Mouse (Mus musculus): ENCODE data around the gene Lrrc9. TPM values are rescaled to one million over a fixed set of nuclear protein-coding genes. Genes with fewer than 3 reads are reported as not detected.

The Lrrc9 gene
- polyA plus RNA-seq, 1 experiment from 2014 or later: 0.64 TPM

- no peak for ATAC-seq (replicated peaks; ENCODE audit: insufficient number of reproducible peaks, insufficient read depth, low FRiP score, low read depth)
- no peaks in the 10 kb centered on the region for H3K9me3 ChIP-seq (replicated peaks)
- WGBS: 1% methylated on average over 2 of the region's 2 CpGs
- H3K36me3 ChIP-seq: no peaks in the 10 kb centered on the region
- H3K4me1 ChIP-seq (replicated peaks): no peaks in the 10 kb centered on the region
- no peak overlapping the region for H3K27ac ChIP-seq
- no peak overlapping the region for H3K4me3 ChIP-seq
- H3K27me3 ChIP-seq: no peaks in the 10 kb centered on the region
- H3K4me2 ChIP-seq: no peak overlapping the region
- H3K9ac ChIP-seq: no peak overlapping the region
These were observed 79.0 kb downstream of the Lrrc9 start for GRCm38 (mm10) chr12:72520645-72521044.

- Histone ChIP-seq H3K4me1 (replicated peaks) (no peaks in the 10 kb centered on the region), H3K27me3 (no peaks in the 10 kb centered on the region), H3K9me3 (replicated peaks) (no peaks in the 10 kb centered on the region), H3K27ac (no peak overlapping the region), H3K36me3 (no peaks in the 10 kb centered on the region), H3K4me3 (no peak overlapping the region), H3K4me2 (no peak overlapping the region), H3K9ac (no peak overlapping the region)
- no peak for ATAC-seq (replicated peaks; ENCODE audit: insufficient number of reproducible peaks, insufficient read depth, low FRiP score, low read depth)
- 39% methylated on average over 4 of the region's 4 CpGs for WGBS
These were observed 83.9 kb downstream of the Lrrc9 start for GRCm38 (mm10) chr12:72525588-72525987.

DNA sequence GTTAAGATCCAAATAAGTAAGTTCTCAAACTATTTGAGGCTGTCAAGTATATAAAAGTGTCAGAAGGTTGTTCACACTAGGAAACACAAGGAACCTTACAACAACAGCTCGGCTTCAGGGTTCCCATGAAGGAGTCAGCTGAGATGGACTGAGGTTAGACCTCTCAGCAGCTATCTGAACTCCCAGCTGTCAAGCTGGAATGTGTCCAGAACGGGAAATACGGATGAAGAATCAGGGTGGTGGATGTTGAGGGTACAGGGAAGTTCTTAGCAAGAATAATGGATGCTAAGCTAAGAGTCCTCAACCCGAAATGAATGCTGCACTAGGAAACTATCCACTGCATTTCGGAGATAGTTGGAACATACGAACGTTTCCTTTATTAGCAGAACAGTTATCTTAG, 90.6 kb downstream of the Lrrc9 start:
- WGBS: 61% methylated on average over 7 of the region's 7 CpGs
- Histone ChIP-seq H3K4me1 (replicated peaks) (peaks cover 6% of the 10 kb centered on the region), H3K4me3 (no peak overlapping the region), H3K36me3 (no peaks in the 10 kb centered on the region), H3K9ac (no peak overlapping the region), H3K4me2 (no peak overlapping the region), H3K27ac (no peak overlapping the region), H3K27me3 (no peaks in the 10 kb centered on the region), H3K9me3 (replicated peaks) (no peaks in the 10 kb centered on the region)
- no peak for ATAC-seq (replicated peaks; ENCODE audit: insufficient number of reproducible peaks, insufficient read depth, low FRiP score, low read depth)

GRCm38 (mm10) chr12:72533986-72534385, 92.3 kb downstream of the Lrrc9 start:
- Histone ChIP-seq H3K4me2 (no peak overlapping the region), H3K9ac (no peak overlapping the region), H3K27me3 (no peaks in the 10 kb centered on the region), H3K4me1 (replicated peaks) (peaks cover 6% of the 10 kb centered on the region), H3K4me3 (no peak overlapping the region), H3K27ac (no peak overlapping the region), H3K36me3 (no peaks in the 10 kb centered on the region), H3K9me3 (replicated peaks) (no peaks in the 10 kb centered on the region)
- WGBS: 81% methylated on average over 6 of the region's 6 CpGs
- ATAC-seq (replicated peaks; ENCODE audit: insufficient number of reproducible peaks, insufficient read depth, low FRiP score, low read depth): no peak

- peak overlapping the region; percentile 66 for H3K27ac ChIP-seq
- ATAC-seq (replicated peaks; ENCODE audit: insufficient number of reproducible peaks, insufficient read depth, low FRiP score, low read depth): no peak
- WGBS: 48% methylated on average over 3 of the region's 3 CpGs
- H3K4me3 ChIP-seq: peak overlapping the region; percentile 75
- H3K4me1 ChIP-seq (replicated peaks): peaks cover 6% of the 10 kb centered on the region
- H3K27me3 ChIP-seq: no peaks in the 10 kb centered on the region
- no peaks in the 10 kb centered on the region for H3K36me3 ChIP-seq
- peak overlapping the region; percentile 78 for H3K4me2 ChIP-seq
- H3K9ac ChIP-seq: no peak overlapping the region
- H3K9me3 ChIP-seq (replicated peaks): no peaks in the 10 kb centered on the region
These were observed 93.9 kb downstream of the Lrrc9 start for GRCm38 (mm10) chr12:72535599-72535998.

- ATAC-seq (replicated peaks; ENCODE audit: insufficient number of reproducible peaks, insufficient read depth, low FRiP score, low read depth): peak; percentile 100
- H3K9me3 ChIP-seq (replicated peaks): no peaks in the 10 kb centered on the region
- H3K4me2 ChIP-seq: peak within 1 kb of the TSS; percentile 78
- H3K9ac ChIP-seq: peak within 1 kb of the TSS; percentile 71
- peak within 1 kb of the TSS; percentile 66 for H3K27ac ChIP-seq
- peaks cover 6% of the 10 kb centered on the region for H3K4me1 ChIP-seq (replicated peaks)
- under 1% methylated on average over 45 of the region's 45 CpGs for WGBS
- H3K27me3 ChIP-seq: no peaks in the 10 kb centered on the region
- H3K4me3 ChIP-seq: peak within 1 kb of the TSS; percentile 75
- H3K36me3 ChIP-seq: no peaks in the 10 kb centered on the region
These were observed 94.4 kb downstream of the Lrrc9 start, which contains the start of gene Pcnx4 for GRCm38 (mm10) chr12:72536021-72536597. Gene Pcnx4, plus strand, starts transcription at chr12:72536383.

GRCm38 (mm10) chr12:72538571-72538970, 96.9 kb downstream of the Lrrc9 start:
- Histone ChIP-seq H3K4me1 (replicated peaks) (peaks cover 6% of the 10 kb centered on the region), H3K27me3 (no peaks in the 10 kb centered on the region), H3K4me2 (no peak overlapping the region), H3K36me3 (peaks cover 6% of the 10 kb centered on the region), H3K9ac (no peak overlapping the region), H3K9me3 (replicated peaks) (no peaks in the 10 kb centered on the region), H3K4me3 (no peak overlapping the region), H3K27ac (no peak overlapping the region)
- no peak for ATAC-seq (replicated peaks; ENCODE audit: insufficient number of reproducible peaks, insufficient read depth, low FRiP score, low read depth)
- WGBS: 76% methylated on average over 10 of the region's 10 CpGs

GRCm38 (mm10) chr12:72554347-72554746, 112.7 kb downstream of the Lrrc9 start:
- 69% methylated on average over 4 of the region's 4 CpGs for WGBS

DNA sequence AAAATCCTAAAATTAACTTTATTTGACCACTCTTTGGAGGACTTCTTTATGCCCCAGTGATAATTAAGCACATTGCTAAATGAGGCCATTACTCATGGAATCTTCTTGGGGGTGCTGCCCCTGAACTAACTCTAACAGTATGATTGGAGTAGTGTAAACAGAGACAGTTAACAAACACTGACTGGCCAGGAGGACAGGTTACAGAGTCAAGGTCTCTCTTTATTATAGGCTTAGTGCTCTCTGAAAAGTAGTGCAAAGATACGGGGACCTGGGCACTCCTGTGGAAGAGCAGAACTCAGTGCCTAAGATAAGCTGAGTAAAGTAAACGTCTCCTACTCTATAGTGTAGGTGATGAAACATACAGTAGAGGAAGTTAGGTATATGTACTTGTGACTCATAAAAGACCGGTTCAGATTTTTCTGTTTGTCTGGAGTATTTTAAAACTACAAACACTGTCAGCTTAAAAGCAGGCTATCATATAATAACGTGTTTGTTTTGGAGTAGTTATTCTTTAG, 122.7 kb downstream of the Lrrc9 start:
- ATAC-seq (replicated peaks; ENCODE audit: insufficient number of reproducible peaks, insufficient read depth, low FRiP score, low read depth): no peak
- H3K9ac ChIP-seq: no peak overlapping the region

More at GRCm38 (mm10) chr12:72554347-72554746, 112.7 kb downstream of the Lrrc9 start:
- H3K4me2 ChIP-seq: no peak overlapping the region
- H3K27ac ChIP-seq: no peak overlapping the region
- no peaks in the 10 kb centered on the region for H3K9me3 ChIP-seq (replicated peaks)
- no peaks in the 10 kb centered on the region for H3K36me3 ChIP-seq
- H3K27me3 ChIP-seq: no peaks in the 10 kb centered on the region
- no peak overlapping the region for H3K4me3 ChIP-seq
- H3K9ac ChIP-seq: no peak overlapping the region
- H3K4me1 ChIP-seq (replicated peaks): no peaks in the 10 kb centered on the region
- ATAC-seq (replicated peaks; ENCODE audit: insufficient number of reproducible peaks, insufficient read depth, low FRiP score, low read depth): no peak

More for the DNA sequence above, 122.7 kb downstream of the Lrrc9 start:
- Histone ChIP-seq H3K9me3 (replicated peaks) (no peaks in the 10 kb centered on the region), H3K36me3 (no peaks in the 10 kb centered on the region), H3K27me3 (no peaks in the 10 kb centered on the region), H3K4me2 (no peak overlapping the region), H3K4me1 (replicated peaks) (no peaks in the 10 kb centered on the region), H3K4me3 (no peak overlapping the region), H3K27ac (no peak overlapping the region)
- 66% methylated on average over 4 of the region's 4 CpGs for WGBS

Small RNAs within 50 kb of the gene (microRNA-seq; reads per million reads assigned to microRNA genes)
- gene Gm44392: not detected

Other genes starting within 250 kb of the Lrrc9 start
- 12.8 and 28.2 TPM in 2 replicates for gene Rtn1, start 32.8 kb upstream of the Lrrc9 start, polyA plus RNA-seq (2015; fragmentation: Nextera tagmentation; extraction: Ambion mirVana)
- gene Pcnx4, start 94.5 kb downstream of the Lrrc9 start, polyA plus RNA-seq (2015; fragmentation: Nextera tagmentation; extraction: Ambion mirVana): 5.8 and 6.9 TPM in 2 replicates
- not detected in 2 replicates for gene Gm4756, start 207.8 kb downstream of the Lrrc9 start, polyA plus RNA-seq (2015; fragmentation: Nextera tagmentation; extraction: Ambion mirVana)
- gene Dhrs7, start 223.0 kb downstream of the Lrrc9 start, polyA plus RNA-seq (2015; fragmentation: Nextera tagmentation; extraction: Ambion mirVana): 74.7 and 82.9 TPM in 2 replicates

Measured in heart, embryonic 15.5 days (tissue).